Mouse (Mus musculus) kidney, adult 2 months (tissue): ENCODE results near the gene Tns2. TPM values are rescaled to one million over a fixed set of nuclear protein-coding genes. Genes with fewer than 3 reads are reported as not detected.

Experiments used
- DNase-seq: peaks from one replicate; pipeline ENCODE4 v3.0.0; 2021
- H3K27ac ChIP-seq: fragments of 200-500 bp; 2 replicates; pipeline ENCODE4 v1.5.1; 2012; ENCODE audit warnings: low read depth, low read length, control low read depth, inconsistent platforms; ENCODE audit not compliant: insufficient read depth
- H3K27me3 ChIP-seq: fragments of 200-500 bp; replicated peaks from 2 replicates; pipeline ENCODE4 v1.6.1; 2012; ENCODE audit warnings: mild to moderate bottlenecking, moderate library complexity, low read length, inconsistent platforms; ENCODE audit not compliant: control insufficient read depth, insufficient read depth
- H3K36me3 ChIP-seq: fragments of 200-500 bp; 2 replicates; pipeline ENCODE4 v1.6.1; 2012; ENCODE audit warnings: mild to moderate bottlenecking, moderate library complexity, low read length, inconsistent platforms; ENCODE audit not compliant: control insufficient read depth, insufficient read depth
- H3K4me1 ChIP-seq: fragments of 200-500 bp; 2 replicates; pipeline ENCODE4 v1.6.1; 2011; ENCODE audit warnings: low read length; ENCODE audit not compliant: control insufficient read depth, insufficient read depth
- H3K4me3 ChIP-seq: fragments of 200-500 bp; 2 replicates; pipeline ENCODE4 v1.5.1; 2011; ENCODE audit warnings: mild to moderate bottlenecking, low read depth, low read length, control low read depth; ENCODE audit not compliant: insufficient read depth
- CTCF ChIP-seq: fragments of 200-500 bp; conservative IDR thresholded peaks from 2 replicates; pipeline ENCODE4 v1.5.1; 2011; ENCODE audit warnings: low read depth, mild to moderate bottlenecking, control low read depth, low read length, moderate library complexity, mixed read lengths; ENCODE audit not compliant: insufficient read depth, insufficient read length
- POLR2A ChIP-seq: fragments of 200-500 bp; IDR thresholded peaks from one replicate; pipeline ENCODE4 v1.6.1; 2011; ENCODE audit warnings: low read depth, low read length, control low read depth
- WGBS: fragments of 180-500 bp; shearing (Covaris S2); methylation state at CpG from one replicate; pipeline ENCODE4 v1.1.7; 2018; 5-methylcytosine and 5-hydroxymethylcytosine counted together
- polyA plus RNA-seq: library from polyadenylated mRNA; depleted of rRNA; stranded (reverse); fragments of >200 nt; gene quantifications from 2 replicates; pipeline ENCODE4 v1.2.3, GENCODE M21; 2012

Gene Tns2
- polyA plus RNA-seq, 1 experiment = 124 TPM

- no peaks in the 10 kb centered on the region for H3K27me3 ChIP-seq
- 77% methylated on average over 8 of the region's 8 CpGs for whole genome bisulfite sequencing
- no peak overlapping the region for H3K27ac ChIP-seq
- no peak for TF ChIP-seq POLR2A
- no peak for TF ChIP-seq CTCF
- H3K4me1 ChIP-seq = peaks cover 15% of the 10 kb centered on the region; the same call in 1 of the 2 replicates
- H3K36me3 ChIP-seq = peaks cover 16% of the 10 kb centered on the region
- no peak for DNase-seq
- no peak overlapping the region for H3K4me3 ChIP-seq
Observed at GRCm38 (mm10) chr15:102112827-102113226, 12.6 kb downstream of the Tns2 start.

DNA sequence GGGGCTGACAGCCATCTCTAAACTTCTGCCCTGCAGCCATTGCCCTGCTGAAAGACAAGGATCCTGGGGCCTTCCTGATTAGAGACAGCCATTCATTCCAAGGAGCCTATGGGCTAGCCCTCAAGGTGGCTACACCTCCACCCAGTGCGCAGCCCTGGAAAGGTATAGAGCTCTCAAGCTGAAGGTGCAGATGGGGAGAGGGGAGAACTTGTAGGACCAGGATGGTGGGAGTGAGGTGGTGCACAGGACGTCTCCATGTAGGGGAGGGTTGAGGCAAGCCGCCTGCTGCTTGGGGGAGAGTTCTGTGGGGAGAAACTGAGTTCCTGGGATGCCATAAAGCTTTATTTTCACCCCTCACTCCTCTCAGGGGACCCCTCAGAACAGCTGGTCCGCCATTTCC, 13.5 kb downstream of the Tns2 start:
- Histone ChIP-seq H3K27ac (no peak overlapping the region), H3K4me3 (no peak overlapping the region), H3K27me3 (no peaks in the 10 kb centered on the region), H3K36me3 (peaks cover 16% of the 10 kb centered on the region), H3K4me1 (peaks cover 9% of the 10 kb centered on the region; the same call in 1 of the 2 replicates)
- no peak for TF ChIP-seq CTCF
- no peak for TF ChIP-seq POLR2A
- WGBS = 86% methylated on average over 4 of the region's 4 CpGs
- DNase-seq = no peak

GRCm38 (mm10) chr15:102114651-102115260, 14.5 kb downstream of the Tns2 start:
- WGBS = 75% methylated on average over 7 of the region's 7 CpGs
- no peak overlapping the region for H3K4me3 ChIP-seq
- no peak for DNase-seq
- no peak overlapping the region for H3K27ac ChIP-seq
- H3K36me3 ChIP-seq = peaks cover 12% of the 10 kb centered on the region
- H3K27me3 ChIP-seq = no peaks in the 10 kb centered on the region
- H3K4me1 ChIP-seq = 0 out of 2 replicates have a peak, but pooled peaks cover 3% of the 10 kb centered on the region
- TF ChIP-seq POLR2A (no peak), CTCF (no peak)

DNA sequence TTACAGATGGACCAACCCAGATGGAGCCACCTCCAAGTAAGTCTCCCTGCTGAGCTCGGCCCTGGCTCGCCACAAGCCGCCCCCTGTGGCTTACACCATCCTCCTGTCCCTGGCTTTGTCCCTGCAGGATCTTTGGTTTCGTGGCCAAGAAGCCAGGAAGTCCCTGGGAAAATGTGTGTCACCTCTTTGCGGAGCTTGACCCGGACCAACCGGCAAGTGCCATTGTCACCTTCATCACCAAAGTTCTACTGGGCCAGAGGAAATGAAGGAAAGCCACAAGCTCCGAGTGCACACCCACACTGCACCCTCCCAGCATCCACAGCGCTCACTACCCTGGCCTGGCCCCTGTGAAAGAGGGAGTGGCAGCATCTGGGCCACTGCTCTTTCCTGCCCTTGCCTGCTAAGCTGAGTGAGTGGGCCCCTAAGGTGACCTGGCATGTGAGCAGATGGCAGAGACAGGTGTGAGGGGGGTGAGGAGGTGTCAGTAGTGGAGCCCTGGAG, 15.6 kb downstream of the Tns2 start:
- no peak for DNase-seq
- no peak for TF ChIP-seq CTCF
- no peak for TF ChIP-seq POLR2A
- no peaks in the 10 kb centered on the region for H3K4me1 ChIP-seq
- H3K4me3 ChIP-seq = no peak overlapping the region
- WGBS = 57% methylated on average over 9 of the region's 9 CpGs
- peaks cover 9% of the 10 kb centered on the region for H3K36me3 ChIP-seq
- H3K27ac ChIP-seq = no peak overlapping the region
- no peaks in the 10 kb centered on the region for H3K27me3 ChIP-seq

DNA sequence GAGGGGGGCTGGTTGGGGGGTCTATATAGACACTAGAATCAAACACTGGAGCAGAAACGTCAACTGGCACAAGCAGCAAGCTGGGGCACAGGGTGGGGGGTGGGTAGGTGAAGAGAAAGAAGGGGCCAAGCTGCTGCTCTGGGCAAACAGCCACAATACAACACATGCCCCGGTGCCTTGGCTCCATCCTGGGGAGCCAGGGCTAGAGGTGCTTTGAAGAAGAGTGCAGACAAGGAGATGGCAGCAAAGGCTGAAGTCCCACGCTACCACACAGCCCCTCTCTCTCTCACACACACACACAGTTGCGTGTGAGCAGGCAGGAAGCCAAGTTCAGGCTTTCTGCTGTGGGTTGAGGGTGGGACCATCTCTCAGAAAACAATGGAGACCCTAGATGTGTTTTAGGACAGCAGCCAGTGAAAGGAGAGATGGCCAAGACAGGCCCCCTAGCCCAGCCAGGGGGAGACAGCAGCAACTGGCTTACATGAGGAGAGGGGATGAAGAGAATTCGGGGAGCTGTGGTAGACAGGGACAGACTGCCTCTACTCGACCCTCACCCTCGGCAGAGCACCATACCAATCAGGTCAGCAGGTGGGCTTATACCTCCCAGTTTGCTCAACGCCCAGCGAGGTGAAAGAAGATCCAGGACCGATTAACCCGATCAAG, 16.7 kb downstream of the Tns2 start:
- Histone ChIP-seq H3K4me3 (no peak overlapping the region), H3K36me3 (peaks cover 9% of the 10 kb centered on the region), H3K27ac (no peak overlapping the region), H3K4me1 (no peaks in the 10 kb centered on the region), H3K27me3 (no peaks in the 10 kb centered on the region)
- 71% methylated on average over 11 of the region's 11 CpGs for WGBS
- TF ChIP-seq POLR2A (no peak), CTCF (no peak)
- no peak for DNase-seq

DNA sequence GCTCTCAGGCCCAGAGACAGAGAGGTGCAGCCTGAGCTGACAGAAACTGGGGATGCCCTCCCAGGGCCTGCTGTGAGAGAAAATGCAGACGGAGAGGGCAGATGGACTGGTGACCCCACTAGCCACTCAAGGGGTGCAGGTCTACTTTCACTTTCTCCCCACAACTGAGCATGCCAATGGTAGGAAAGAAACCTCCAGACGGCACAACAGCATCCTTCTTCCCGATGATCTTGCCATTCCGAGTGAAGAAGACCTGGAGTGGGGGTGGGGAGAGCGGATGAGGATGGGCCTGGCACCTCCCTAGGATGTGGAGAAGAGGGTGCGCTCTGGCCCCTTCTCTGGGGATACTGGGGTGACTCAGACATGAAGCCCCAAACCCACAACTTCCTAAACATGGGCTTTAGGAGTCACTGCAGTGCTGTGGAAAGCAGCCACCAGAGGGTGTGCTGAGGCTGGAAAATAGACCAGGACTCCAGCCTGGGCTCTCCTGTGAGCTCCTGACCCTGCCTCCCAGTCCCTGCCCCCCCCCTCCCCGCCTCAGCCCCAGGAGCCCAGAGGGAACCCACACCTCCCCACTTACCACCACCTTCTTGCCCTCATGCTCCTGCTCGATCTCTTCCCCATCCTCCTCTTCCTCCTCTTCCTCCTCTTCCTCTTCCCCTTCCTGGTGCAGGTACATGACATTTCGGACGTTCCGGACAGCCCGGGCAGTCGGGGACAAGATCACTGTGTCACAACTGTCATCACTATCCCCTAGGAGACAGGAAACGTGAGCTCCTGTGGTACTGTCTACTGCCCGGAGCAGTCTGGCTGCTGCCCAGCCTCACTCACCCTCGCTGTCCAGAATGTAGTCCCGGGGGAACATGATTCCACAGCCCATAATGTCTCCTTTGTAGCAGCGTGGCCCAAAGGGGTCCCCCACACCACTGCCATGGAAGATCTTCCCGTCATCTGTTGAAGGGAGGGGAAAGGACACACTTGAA, 17.5 kb downstream of the Tns2 start:
- Histone ChIP-seq H3K27ac (no peak overlapping the region), H3K4me3 (no peak overlapping the region), H3K4me1 (no peaks in the 10 kb centered on the region), H3K27me3 (no peaks in the 10 kb centered on the region), H3K36me3 (peaks cover 6% of the 10 kb centered on the region)
- DNase-seq = peak; percentile 76
- no peak for TF ChIP-seq POLR2A
- peak; percentile 57 for TF ChIP-seq CTCF
- WGBS = 63% methylated on average over 19 of the region's 19 CpGs
